Mouse (Mus musculus) neural tube, embryonic 11.5 days (tissue): Measurements from ENCODE around the gene Zc3h7b. TPM values are rescaled to one million over a fixed set of nuclear protein-coding genes. Genes with fewer than 3 reads are reported as not detected.

Experiments
- ATAC-seq: fragments of 200-750 bp; cut with Nextera tagmentation; 2 replicates; pipeline ENCODE4 v1.8.0; 2017; ENCODE audit warnings: moderate number of reproducible peaks, mild to moderate bottlenecking, moderate TSS enrichment, moderate library complexity; ENCODE audit not compliant: insufficient read depth, low FRiP score, low TSS enrichment
- DNase-seq: peaks from one replicate; pipeline ENCODE4 v3.0.0-alpha.2; 2015; ENCODE audit warnings: low spot score
- H3K27ac ChIP-seq: fragments of 300-500 bp; sonication (generic); 2 replicates; pipeline ENCODE4 v1.5.1; 2014; ENCODE audit warnings: low read depth, mild to moderate bottlenecking, low read length
- H3K27me3 ChIP-seq: fragments of 300-500 bp; sonication (generic); 2 replicates; pipeline ENCODE4 v1.6.1; 2014; ENCODE audit warnings: mild to moderate bottlenecking, low read length, mixed read lengths; ENCODE audit not compliant: control insufficient read depth, insufficient read depth
- H3K36me3 ChIP-seq: fragments of 300-500 bp; sonication (generic); 2 replicates; pipeline ENCODE4 v1.6.1; 2014; ENCODE audit warnings: mild to moderate bottlenecking, low read length, moderate library complexity, mixed read lengths; ENCODE audit not compliant: control insufficient read depth, insufficient read depth
- H3K4me1 ChIP-seq: fragments of 300-500 bp; sonication (generic); 2 replicates; pipeline ENCODE4 v1.6.1; 2014; ENCODE audit warnings: low read length, mixed read lengths; ENCODE audit not compliant: control insufficient read depth, insufficient read depth
- H3K4me2 ChIP-seq: fragments of 300-500 bp; sonication (generic); 2 replicates; pipeline ENCODE4 v1.6.1; 2014; ENCODE audit warnings: low read depth, mild to moderate bottlenecking, moderate library complexity
- H3K4me3 ChIP-seq: fragments of 300-500 bp; sonication (generic); 2 replicates; pipeline ENCODE4 v1.5.1; 2014; ENCODE audit warnings: low read depth, low read length
- H3K9ac ChIP-seq: fragments of 300-500 bp; sonication (generic); 2 replicates; pipeline ENCODE4 v1.6.1; 2014; ENCODE audit warnings: mild to moderate bottlenecking, low read length
- H3K9me3 ChIP-seq: fragments of 300-500 bp; sonication (generic); 2 replicates; pipeline ENCODE4 v1.6.1; 2016; ENCODE audit warnings: low read length; ENCODE audit not compliant: control insufficient read depth
- WGBS: fragments of 180-500 bp; shearing (Covaris S2); extraction: QIAGEN DNeasy Blood & Tissue Kit; methylation state at CpG from one replicate; pipeline ENCODE4 v1.1.7; 2014; 5-methylcytosine and 5-hydroxymethylcytosine counted together
- polyA plus RNA-seq: library from polyadenylated mRNA; unstranded; fragments of >200 nt; fragmentation: Nextera tagmentation; extraction: Ambion mirVana; gene quantifications from 2 replicates; pipeline ENCODE4 v1.2.1, GENCODE M21; 2014

The Zc3h7b gene
- polyA plus RNA-seq, 1 experiment from 2014 or later: 48.8 TPM

DNA sequence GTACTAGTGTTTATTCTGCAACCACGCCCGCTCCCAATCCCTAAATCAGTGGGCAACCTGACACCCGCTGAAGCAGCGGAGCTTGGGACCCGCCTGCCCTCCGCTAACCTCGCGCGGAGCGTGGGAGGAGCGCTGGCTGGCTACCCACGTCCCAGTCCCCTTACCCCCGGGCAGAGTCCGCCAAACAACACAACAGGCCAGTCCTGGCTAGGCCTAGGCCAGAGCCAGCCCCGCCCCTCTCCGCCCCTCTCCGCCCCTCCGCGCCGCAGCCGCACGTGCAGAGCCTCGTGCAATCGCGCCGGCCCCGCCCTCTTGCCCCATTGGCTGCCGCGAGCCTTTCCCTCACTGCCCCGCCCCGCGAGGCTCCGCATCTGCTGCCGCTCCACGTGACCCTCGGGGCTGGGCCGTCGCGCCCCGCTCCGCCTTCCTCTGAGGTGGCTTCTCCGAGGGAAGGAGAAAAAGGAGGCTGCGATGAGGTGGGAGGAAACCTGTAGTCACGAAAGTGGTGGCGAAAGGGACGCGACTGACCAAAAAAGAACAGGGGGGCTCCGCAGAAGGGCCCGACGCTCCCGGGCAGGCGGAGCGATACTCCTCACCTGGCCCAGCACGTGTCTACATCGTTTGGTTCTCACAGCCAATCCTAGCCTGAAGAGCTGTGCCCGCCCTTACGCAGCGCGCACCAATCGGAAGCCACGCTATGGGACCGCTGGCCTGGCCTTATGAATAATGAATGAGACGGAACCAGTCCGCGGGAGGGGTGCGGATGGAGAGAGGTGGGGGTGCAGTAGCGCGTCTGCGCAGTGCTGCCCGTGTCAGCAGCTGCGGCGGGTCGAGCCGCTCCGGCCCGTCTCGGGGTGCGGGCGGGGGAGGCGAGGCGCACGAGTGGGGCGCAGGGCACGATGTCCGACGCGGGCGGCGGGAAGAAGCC lies 66.1 kb downstream of the Zc3h7b start:
- peaks cover 10% of the 10 kb centered on the region for H3K4me1 ChIP-seq
- WGBS: under 1% methylated on average over 70 of the region's 89 CpGs
- ATAC-seq: peak; percentile 99

DNA sequence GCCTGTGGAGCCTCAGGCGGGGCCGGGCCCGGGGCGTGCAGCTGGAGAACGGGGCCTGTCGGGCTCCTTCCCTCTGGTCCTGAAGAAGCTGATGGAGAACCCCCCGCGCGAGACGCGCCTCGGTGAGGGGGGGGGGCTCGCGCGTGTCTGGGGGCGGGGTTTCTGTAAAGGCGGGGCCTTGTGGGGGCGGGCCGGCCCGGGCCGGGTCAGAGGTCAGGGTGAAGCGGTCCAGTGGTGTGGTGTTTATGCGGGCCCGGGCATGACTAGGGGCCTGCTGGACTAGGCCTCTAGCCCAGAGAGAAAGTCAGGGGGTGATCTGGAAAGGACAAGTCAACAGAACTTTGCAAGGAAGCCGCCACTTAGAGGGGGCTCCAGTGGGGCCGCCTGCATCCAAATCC lies 66.7 kb downstream of the Zc3h7b start:
- peak overlapping the region; percentile 85 for H3K4me2 ChIP-seq
- no peaks in the 10 kb centered on the region for H3K9me3 ChIP-seq
- H3K9ac ChIP-seq: peak overlapping the region; percentile 61
- under 1% methylated on average over 20 of the region's 26 CpGs for WGBS
- no peak for DNase-seq
- peaks cover 10% of the 10 kb centered on the region for H3K4me1 ChIP-seq
- peak overlapping the region; percentile 70 for H3K4me3 ChIP-seq
- no peaks in the 10 kb centered on the region for H3K27me3 ChIP-seq
- H3K27ac ChIP-seq: 0 out of 2 replicates have a peak overlapping the region, but pooled peaks have one; percentile 11
- peak; percentile 21 for ATAC-seq
- peaks cover 2% of the 10 kb centered on the region; the same call in 1 of the 2 replicates for H3K36me3 ChIP-seq

More for the DNA sequence above, 66.1 kb downstream of the Zc3h7b start:
- Histone ChIP-seq H3K36me3 (peaks cover 2% of the 10 kb centered on the region; the same call in 1 of the 2 replicates), H3K4me2 (peak overlapping the region; percentile 85), H3K9ac (peak overlapping the region; percentile 61), H3K27ac (0 out of 2 replicates have a peak overlapping the region, but pooled peaks have one; percentile 11), H3K27me3 (no peaks in the 10 kb centered on the region), H3K4me3 (peak overlapping the region; percentile 70), H3K9me3 (no peaks in the 10 kb centered on the region)
- peak; percentile 98 for DNase-seq

DNA sequence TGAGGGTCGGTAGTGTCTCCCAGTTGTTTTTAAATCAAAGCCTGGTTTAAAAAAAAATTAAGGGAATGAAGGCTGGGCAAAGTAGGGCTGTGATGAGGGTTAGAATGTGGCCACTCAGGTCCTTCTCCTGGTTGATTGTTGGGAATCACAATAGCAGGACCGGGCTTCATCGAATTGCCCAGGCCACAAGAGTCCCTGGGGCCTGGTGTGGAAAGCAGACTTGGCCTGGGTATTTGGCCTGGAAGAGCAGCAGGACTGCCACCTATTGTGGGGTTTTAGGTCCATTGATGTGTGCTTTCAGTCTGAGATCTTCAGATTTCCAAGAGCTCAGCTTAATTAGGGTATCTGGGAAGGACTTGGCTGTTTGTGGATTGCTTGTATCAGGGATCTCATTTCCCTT lies 67.4 kb downstream of the Zc3h7b start:
- no peak for DNase-seq
- ATAC-seq: no peak

DNA sequence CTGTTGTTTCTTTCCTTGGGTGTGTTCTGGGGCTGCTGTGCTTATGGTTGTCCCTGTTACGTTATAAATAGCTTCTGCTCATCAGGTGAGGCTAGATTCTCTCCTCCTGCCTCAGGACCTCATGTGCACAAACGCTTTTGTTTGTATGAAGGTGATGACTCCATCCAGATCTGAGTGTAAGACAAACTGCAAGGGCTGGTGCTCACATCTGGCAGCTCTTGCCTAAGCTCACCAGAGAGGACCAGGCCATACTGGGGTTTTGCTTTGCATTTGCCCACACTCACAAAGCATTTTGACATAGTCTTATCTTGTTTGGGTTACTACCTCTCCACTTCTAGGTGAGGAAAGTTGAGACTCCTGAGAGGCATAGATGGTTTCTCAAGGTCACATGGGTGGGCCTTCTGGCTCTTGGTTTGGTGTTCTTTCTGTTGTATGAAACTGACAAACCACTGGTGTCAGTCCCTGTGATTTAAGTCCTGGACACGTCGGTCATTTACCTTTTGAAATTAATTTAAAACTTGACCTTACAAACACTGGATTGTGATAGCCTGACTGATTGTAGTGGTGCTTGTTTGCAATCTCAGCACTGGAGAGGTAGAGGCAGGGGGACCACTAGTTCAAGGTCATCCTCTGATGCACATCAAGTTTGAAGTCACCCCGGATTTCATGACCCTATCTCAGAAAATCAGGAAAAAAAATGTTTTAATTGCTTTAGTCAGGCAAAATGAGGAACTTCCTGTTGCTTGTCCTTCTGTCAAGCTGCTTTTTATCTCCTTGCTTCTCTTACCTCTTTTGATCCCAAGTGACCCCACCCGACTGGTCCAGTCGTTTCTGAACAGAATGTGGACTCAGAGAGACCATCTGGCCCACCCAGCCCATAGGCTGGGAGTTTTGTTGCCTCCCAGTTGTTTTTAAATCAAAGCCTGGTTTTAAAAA lies 68.1 kb downstream of the Zc3h7b start:
- H3K9ac ChIP-seq: no peak overlapping the region
- no peaks in the 10 kb centered on the region for H3K9me3 ChIP-seq
- no peaks in the 10 kb centered on the region for H3K27me3 ChIP-seq
- peak overlapping the region; percentile 85; the same call in 1 of the 2 replicates for H3K4me2 ChIP-seq
- H3K36me3 ChIP-seq: peaks cover 2% of the 10 kb centered on the region
- 81% methylated on average over 7 of the region's 7 CpGs for WGBS
- peaks cover 10% of the 10 kb centered on the region for H3K4me1 ChIP-seq
- H3K4me3 ChIP-seq: no peak overlapping the region; the same call in 1 of the 2 replicates
- ATAC-seq (no peak), DNase-seq (no peak)
- no peak overlapping the region for H3K27ac ChIP-seq

More for the DNA sequence above, 67.4 kb downstream of the Zc3h7b start:
- Histone ChIP-seq H3K27me3 (no peaks in the 10 kb centered on the region), H3K9me3 (no peaks in the 10 kb centered on the region), H3K4me2 (peak overlapping the region; percentile 85), H3K4me3 (peak overlapping the region; percentile 70), H3K36me3 (peaks cover 2% of the 10 kb centered on the region), H3K9ac (peak overlapping the region; percentile 16; the same call in 1 of the 2 replicates), H3K4me1 (peaks cover 10% of the 10 kb centered on the region), H3K27ac (no peak overlapping the region)
- 42% methylated on average over 3 of the region's 3 CpGs for WGBS

DNA sequence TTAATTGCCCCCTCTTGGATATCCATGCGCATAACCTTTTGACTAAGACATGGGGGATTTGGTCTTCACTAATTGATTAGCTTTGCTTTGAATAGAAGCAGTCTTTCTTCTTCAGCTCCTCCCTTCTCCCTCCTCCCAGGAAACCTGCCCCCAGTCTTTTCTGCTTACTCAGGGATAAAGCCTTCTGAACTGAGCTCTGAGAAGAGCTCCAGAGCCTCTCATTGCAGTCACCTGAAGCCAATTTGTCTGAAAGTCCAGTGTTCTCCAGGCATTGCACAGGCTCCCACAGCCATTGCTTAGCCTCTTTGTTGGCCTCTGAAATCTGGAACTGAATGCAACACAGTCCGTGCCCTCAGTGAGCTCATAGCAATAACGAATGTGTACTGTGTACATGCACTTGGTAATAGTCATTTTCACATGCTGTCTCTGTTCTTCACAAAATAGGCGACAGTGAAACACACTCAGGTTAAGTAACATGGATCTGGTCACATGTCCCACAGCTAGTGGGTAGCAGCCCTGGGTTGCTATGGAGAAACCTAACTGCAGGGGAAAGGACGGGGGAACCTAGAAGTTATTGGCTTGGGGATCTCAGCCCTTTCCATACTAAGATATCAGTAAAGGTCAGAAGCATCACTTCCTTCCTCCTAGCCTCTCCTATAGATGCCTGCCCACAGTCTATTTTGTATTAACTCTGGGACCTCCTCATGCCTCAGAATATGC lies 69.3 kb downstream of the Zc3h7b start:
- Histone ChIP-seq H3K4me2 (no peak overlapping the region), H3K4me3 (no peak overlapping the region), H3K9ac (no peak overlapping the region), H3K27me3 (no peaks in the 10 kb centered on the region), H3K27ac (no peak overlapping the region), H3K36me3 (peaks cover 2% of the 10 kb centered on the region), H3K4me1 (peaks cover 10% of the 10 kb centered on the region), H3K9me3 (no peaks in the 10 kb centered on the region)
- DNase-seq (no peak), ATAC-seq (no peak)
- whole genome bisulfite sequencing: 75% methylated on average over 5 of the region's 5 CpGs

DNA sequence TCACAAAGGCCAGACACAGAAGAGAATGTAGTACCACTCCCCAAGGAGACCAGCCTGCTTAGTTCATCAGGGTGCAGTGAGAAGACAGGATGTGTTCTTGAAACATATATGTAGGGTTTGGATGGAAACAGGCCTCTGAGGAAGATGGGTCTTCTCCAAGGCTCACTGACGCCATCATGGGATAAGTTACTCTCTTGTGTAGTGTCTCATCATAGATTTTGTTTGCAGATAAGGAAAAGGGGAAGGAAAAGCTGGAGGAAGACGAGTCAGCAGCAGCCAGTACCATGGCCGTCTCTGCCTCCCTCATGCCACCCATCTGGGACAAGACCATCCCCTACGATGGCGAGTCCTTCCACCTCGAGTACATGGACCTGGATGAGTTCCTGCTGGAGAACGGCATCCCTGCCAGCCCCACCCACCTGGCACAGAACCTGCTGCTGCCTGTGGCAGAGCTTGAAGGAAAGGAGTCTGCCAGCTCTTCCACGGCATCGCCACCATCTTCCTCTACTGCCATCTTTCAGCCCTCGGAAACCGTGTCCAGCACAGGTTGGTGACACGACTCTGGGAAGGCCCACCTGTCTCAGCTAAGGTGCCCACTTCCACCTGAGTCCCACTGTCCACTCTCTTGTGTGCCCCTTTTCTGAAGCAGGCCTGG lies 70.0 kb downstream of the Zc3h7b start:
- WGBS: 85% methylated on average over 12 of the region's 12 CpGs
- DNase-seq: no peak

DNA sequence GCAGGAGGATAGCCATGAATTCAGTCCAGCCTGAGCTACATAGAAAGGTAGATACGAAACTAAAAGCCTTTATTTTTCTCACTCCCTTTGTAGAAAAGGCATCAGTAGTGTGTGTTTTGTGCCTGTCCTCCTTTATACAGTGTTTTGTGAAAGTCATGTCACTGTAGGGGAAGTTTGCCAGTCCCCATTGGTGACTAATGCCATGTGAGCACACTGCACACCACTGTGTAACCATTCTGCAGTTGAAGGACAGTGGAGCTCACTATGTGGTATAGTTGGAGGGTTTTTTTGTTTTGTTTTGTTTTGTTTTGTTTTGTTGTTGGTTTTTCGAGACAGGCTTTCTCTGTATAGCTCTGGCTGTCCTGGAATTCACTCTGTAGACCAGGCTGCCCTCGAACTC lies 73.5 kb downstream of the Zc3h7b start:
- Histone ChIP-seq H3K9me3 (no peaks in the 10 kb centered on the region), H3K4me2 (no peak overlapping the region), H3K4me3 (no peak overlapping the region), H3K27me3 (no peaks in the 10 kb centered on the region), H3K36me3 (peaks cover 4% of the 10 kb centered on the region), H3K9ac (no peak overlapping the region), H3K27ac (no peak overlapping the region), H3K4me1 (no peaks in the 10 kb centered on the region)
- WGBS: 86% methylated on average over 3 of the region's 3 CpGs
- DNase-seq (no peak), ATAC-seq (no peak)

More for the DNA sequence above, 70.0 kb downstream of the Zc3h7b start:
- Histone ChIP-seq H3K27ac (no peak overlapping the region), H3K9ac (no peak overlapping the region), H3K4me1 (peaks cover 7% of the 10 kb centered on the region), H3K27me3 (no peaks in the 10 kb centered on the region), H3K4me3 (no peak overlapping the region), H3K36me3 (peaks cover 2% of the 10 kb centered on the region), H3K9me3 (no peaks in the 10 kb centered on the region), H3K4me2 (no peak overlapping the region)
- no peak for ATAC-seq
